9 mouse cellular contexts compared by ENCODE assay signal in the genomic region with DNA sequence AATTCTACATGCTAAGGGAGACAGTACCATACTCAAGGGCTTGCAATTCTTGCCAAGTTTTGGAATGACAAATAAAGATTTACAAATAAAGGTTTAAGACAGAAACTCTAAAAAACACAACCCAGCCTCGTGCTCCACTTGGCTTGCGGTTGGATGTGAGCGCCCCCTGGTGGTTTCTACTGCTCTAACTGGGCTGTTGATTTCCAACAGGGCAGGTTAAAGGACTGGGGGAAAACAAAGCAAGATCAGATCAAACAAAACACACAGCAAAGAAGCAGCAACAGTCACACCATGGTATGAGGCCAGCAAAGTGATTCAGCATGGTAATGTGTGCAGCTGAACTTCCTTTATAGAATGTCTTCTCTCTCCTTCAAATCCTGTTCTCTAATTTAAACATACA.
A peak's percentile ranks its signal among the peaks of the same experiment; 100 is the strongest.
DNase-seq lines count a peak whose midpoint lies in the region; ATAC-seq and TF ChIP-seq lines count a peak whose summit lies in the region.
"Had no signal": no experiment of that assay in that cellular context is flagged by ENCODE, and none has a peak within 500 bp of the region (broad histone marks: within the 10 kb centered on the region; RNA-seq: fewer than 3 reads in every experiment).

No protein-coding gene starts in this region.

- H3K36me3 ChIP-seq in lung, embryonic 14.5 days (ENCODE audit: insufficient read depth) = no peaks in the 10 kb centered on the region
- H3K36me3 ChIP-seq: heart, embryonic 15.5 days had no signal

- peak; percentile 54 to 60 for DNase-seq in B cell, adult 2 months
- DNase-seq in T-cell, adult 2 months (ENCODE audit: low spot score) = peak; percentile 35
- DNase-seq in gastrocnemius, postnatal 14 days = peak; percentile 78
- peak; percentile 75 to 89 for DNase-seq in kidney, postnatal 25 days
- DNase-seq in lung, embryonic 14.5 days = peak; percentile 89
- DNase-seq in retina, postnatal 1 day = peak; percentile 75
- peak; percentile 82 for DNase-seq in urinary bladder, postnatal 25 days (ENCODE audit: low spot score)

- intact Hi-C loops in gastrocnemius, postnatal 14 days (cut with DNase I; ENCODE audit: low total_unique reads) = no loop called here

- ATAC-seq in lung, embryonic 14.5 days (ENCODE audit: insufficient read depth) = no peak

- H3K4me2 ChIP-seq in lung, embryonic 14.5 days = no peak overlapping the region
- H3K4me2 ChIP-seq: heart, embryonic 15.5 days had no signal

- H3K27me3 ChIP-seq in lung, embryonic 14.5 days (ENCODE audit: insufficient read depth, low read length) = no peaks in the 10 kb centered on the region
- H3K27me3 ChIP-seq: heart, embryonic 15.5 days had no signal

- no peak overlapping the region for H3K4me3 ChIP-seq in cortical plate, adult 2 months (ENCODE audit: insufficient read depth, low read length)
- no peak overlapping the region for H3K4me3 ChIP-seq in lung, embryonic 14.5 days (ENCODE audit: low read depth, low read length)
- H3K4me3 ChIP-seq: heart, embryonic 15.5 days had no signal

- no peak overlapping the region for H3K27ac ChIP-seq in cortical plate, adult 2 months (ENCODE audit: insufficient read depth, low read length)
- H3K27ac ChIP-seq in lung, embryonic 14.5 days (ENCODE audit: low read depth) = no peak overlapping the region
- H3K27ac ChIP-seq: heart, embryonic 15.5 days had no signal

- TF ChIP-seq POLR2A in cortical plate, adult 2 months (IDR thresholded peaks at IDR 0.05; ENCODE audit: extremely low read depth, insufficient read depth, low read length) = no peak

- H3K9ac ChIP-seq in lung, embryonic 14.5 days = no peak overlapping the region
- H3K9ac ChIP-seq: heart, embryonic 15.5 days had no signal

- H3K4me1 ChIP-seq in cortical plate, adult 2 months (ENCODE audit: control insufficient read depth, insufficient read depth, low read length) = no peaks in the 10 kb centered on the region
- H3K4me1 ChIP-seq in lung, embryonic 14.5 days (ENCODE audit: insufficient read depth) = no peaks in the 10 kb centered on the region
- H3K4me1 ChIP-seq: heart, embryonic 15.5 days had no signal

- peak; percentile 70 for TF ChIP-seq CTCF in cortical plate, adult 2 months (IDR thresholded peaks at IDR 0.05; ENCODE audit: extremely low read depth, insufficient read depth, low read length)
- peak; percentile 92 for TF ChIP-seq CTCF in lung, embryonic 14.5 days (IDR thresholded peaks at IDR 0.05; ENCODE audit: low read depth)

- H3K9me3 ChIP-seq in lung, embryonic 14.5 days (ENCODE audit: low read depth, low read length) = no peaks in the 10 kb centered on the region
- H3K9me3 ChIP-seq: heart, embryonic 15.5 days had no signal

- WGBS in lung, embryonic 14.5 days = 3% methylated on average over 3 of the region's 3 CpGs

Comparison
In these comparisons a context has a peak if more than half of its experiments do, and no peak if none do; other contexts are left out.
1. DNase-seq: peak in every context shown above with its lines; median percentile 89 in lung, embryonic 14.5 days; 82 in kidney, postnatal 25 days; 82 in urinary bladder, postnatal 25 days; 78 in gastrocnemius, postnatal 14 days; 75 in retina, postnatal 1 day; 57 in B cell, adult 2 months; 35 in T-cell, adult 2 months.